Mouse (Mus musculus) heart, adult 2 months (tissue): ENCODE results near the gene Arl8b.

Source experiments
- CTCF ChIP-seq: fragments of 200-600 bp; IDR thresholded peaks from 2 replicates; pipeline ENCODE4 v1.8.1; 2022; ENCODE audit warnings: antibody characterized with exemption, mild to moderate bottlenecking, moderate library complexity
- EP300 ChIP-seq: fragments of 200-500 bp; IDR thresholded peaks from 2 replicates; pipeline ENCODE4 v1.6.1; 2011; ENCODE audit warnings: low read depth, low read length, control low read depth; ENCODE audit not compliant: insufficient read depth
- POLR2A ChIP-seq: fragments of 200-500 bp; IDR thresholded peaks from 2 replicates; pipeline ENCODE4 v1.6.1; 2011; ENCODE audit warnings: mild to moderate bottlenecking, low read depth, low read length, control low read depth; ENCODE audit not compliant: insufficient read depth

GRCm38 (mm10) chr6:108805194-108805593, 22.3 kb downstream of the Arl8b start:
- TF ChIP-seq POLR2A, result no peak
- TF ChIP-seq CTCF, result no peak
- no peak for TF ChIP-seq EP300
